Mouse (Mus musculus): ENCODE measurements around the gene Acly.

Gene Acly

GRCm38 (mm10) chr11:100527458-100528374, at the start of gene Acly:
TSS of gene Acly (minus strand) at chr11:100528000.
- peak; percentile 99 for DNase-seq

GRCm38 (mm10) chr11:100576256-100576655, 48.5 kb upstream of the Acly start:
- no peak for DNase-seq

- DNase-seq = no peak
Observed at GRCm38 (mm10) chr11:100575484-100575855, 47.7 kb upstream of the Acly start.

GRCm38 (mm10) chr11:100574708-100575483, 47.1 kb upstream of the Acly start, which contains the start of gene Cnp:
TSS of gene Cnp (plus strand) at chr11:100574904.
- peak; percentile 73 to 76 for DNase-seq

GRCm38 (mm10) chr11:100574188-100574587, 46.4 kb upstream of the Acly start:
- no peak for DNase-seq

GRCm38 (mm10) chr11:100571202-100571567, 43.4 kb upstream of the Acly start:
- DNase-seq = no peak

- DNase-seq = peak; percentile 67 to 82
Observed at GRCm38 (mm10) chr11:100570430-100571201, 42.8 kb upstream of the Acly start.

- no peak for DNase-seq
Observed at GRCm38 (mm10) chr11:100569789-100570188, 42.0 kb upstream of the Acly start.

GRCm38 (mm10) chr11:100568692-100569091, 40.9 kb upstream of the Acly start:
- no peak for DNase-seq

GRCm38 (mm10) chr11:100567815-100568245, 40.0 kb upstream of the Acly start:
- peak; percentile 61 to 66 for DNase-seq

- no peak for DNase-seq
Observed at GRCm38 (mm10) chr11:100567229-100567628, 39.4 kb upstream of the Acly start.

- no peak for DNase-seq
Observed at GRCm38 (mm10) chr11:100564703-100565102, 36.9 kb upstream of the Acly start.

GRCm38 (mm10) chr11:100564297-100564696, 36.5 kb upstream of the Acly start:
- DNase-seq = no peak

GRCm38 (mm10) chr11:100561748-100562147, 33.9 kb upstream of the Acly start:
- DNase-seq = no peak

- no peak for DNase-seq
Observed at GRCm38 (mm10) chr11:100559476-100559875, 31.7 kb upstream of the Acly start.

- DNase-seq = no peak
Observed at GRCm38 (mm10) chr11:100557563-100557962, 29.8 kb upstream of the Acly start.

- DNase-seq = peak; percentile 61 to 69
Observed at GRCm38 (mm10) chr11:100555583-100555982, 27.8 kb upstream of the Acly start.

GRCm38 (mm10) chr11:100552842-100553241, 25.0 kb upstream of the Acly start:
- DNase-seq = no peak

GRCm38 (mm10) chr11:100550101-100550500, 22.3 kb upstream of the Acly start:
- no peak for DNase-seq

- DNase-seq = no peak
Observed at GRCm38 (mm10) chr11:100549466-100549865, 21.7 kb upstream of the Acly start.

- DNase-seq = no peak
Observed at GRCm38 (mm10) chr11:100548141-100548540, 20.3 kb upstream of the Acly start.

GRCm38 (mm10) chr11:100546955-100547354, 19.2 kb upstream of the Acly start:
- DNase-seq = no peak

- DNase-seq = no peak
Observed at GRCm38 (mm10) chr11:100545746-100546085, 17.9 kb upstream of the Acly start.

Data from kidney, adult 8-10 months (tissue).